ENCODE assay signal across 10 mouse cellular contexts in the genomic region with DNA sequence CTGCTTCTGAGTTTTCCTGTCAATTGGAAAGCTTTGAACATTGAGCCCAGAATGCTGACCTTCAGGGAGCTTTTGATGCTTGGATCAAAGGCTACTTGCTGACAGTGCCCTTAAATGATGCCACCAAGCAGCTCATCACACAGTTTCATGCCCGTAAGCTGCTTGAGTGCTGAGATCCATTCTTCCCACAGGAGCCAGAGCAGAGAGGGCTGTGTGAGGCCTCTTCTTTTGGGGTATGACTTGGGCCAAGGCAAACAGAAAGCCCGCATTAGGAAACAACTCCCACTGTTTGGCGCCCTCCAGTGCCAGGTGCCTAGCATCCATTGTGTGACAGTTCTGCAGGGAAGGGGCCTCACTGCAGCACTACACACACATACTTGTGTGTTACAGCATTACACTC.
DNase-seq lines count a peak whose midpoint lies in the region; ATAC-seq and TF ChIP-seq lines count a peak whose summit lies in the region.
"Had no signal": no experiment of that assay in that cellular context is flagged by ENCODE, and none has a peak within 500 bp of the region (broad histone marks: within the 10 kb centered on the region; RNA-seq: fewer than 3 reads in every experiment).

No protein-coding gene starts in this region.

- ATAC-seq in intestine, postnatal 0 days, result no peak
- ATAC-seq in intestine, embryonic 15.5 days, result no peak
- ATAC-seq in monocyte, adult 5-6 weeks (replicated peaks; ENCODE audit: insufficient number of reproducible peaks, low FRiP score, low TSS enrichment, poor library complexity, severe bottlenecking), result no peak

- H3K9me3 ChIP-seq in intestine, postnatal 0 days (ENCODE audit: control insufficient read depth), result no peaks in the 10 kb centered on the region
- H3K9me3 ChIP-seq in intestine, embryonic 15.5 days, result no peaks in the 10 kb centered on the region
- H3K9me3 ChIP-seq in ES-Bruce4 (replicated peaks; ENCODE audit: control insufficient read depth, insufficient read depth, low read length, poor library complexity, severe bottlenecking), result no peaks in the 10 kb centered on the region
- H3K9me3 ChIP-seq: heart, embryonic 15.5 days; lung, embryonic 15.5 days had no signal

- peaks cover 4% of the 10 kb centered on the region; the same call in 1 of the 2 replicates for H3K36me3 ChIP-seq in intestine, postnatal 0 days (ENCODE audit: control insufficient read depth, insufficient read depth)
- no peaks in the 10 kb centered on the region for H3K36me3 ChIP-seq in intestine, embryonic 15.5 days
- no peaks in the 10 kb centered on the region for H3K36me3 ChIP-seq in ES-Bruce4 (ENCODE audit: control insufficient read depth, insufficient read depth, low read length, poor library complexity, severe bottlenecking)
- H3K36me3 ChIP-seq: heart, embryonic 15.5 days; lung, embryonic 15.5 days had no signal

- peak; percentile 58 for TF ChIP-seq CTCF in intestine, postnatal 0 days (IDR thresholded peaks at IDR 0.05; ENCODE audit: low read depth)
- TF ChIP-seq CTCF in ES-Bruce4 (IDR thresholded peaks at IDR 0.05; ENCODE audit: low read depth, low read length), result peak; percentile 55

- TF ChIP-seq POLR2A in ES-Bruce4 (IDR thresholded peaks at IDR 0.05; ENCODE audit: insufficient read depth, low read length), result no peak

- TF ChIP-seq EP300 in ES-Bruce4 (IDR thresholded peaks at IDR 0.05; ENCODE audit: insufficient read depth, low read depth, low read length), result no peak

- DNase-seq in adrenal gland, postnatal 36 days, result peak; percentile 50 to 66
- DNase-seq in lung, postnatal 10 days, result peak; percentile 20
- no peak for DNase-seq in kidney, postnatal 14 days
- DNase-seq in T-cell, adult 2 months (ENCODE audit: low spot score), result no peak

- H3K9ac ChIP-seq in intestine, postnatal 0 days (ENCODE audit: low read depth, low read length), result no peak overlapping the region
- no peak overlapping the region for H3K9ac ChIP-seq in intestine, embryonic 15.5 days
- no peak overlapping the region for H3K9ac ChIP-seq in ES-Bruce4 (ENCODE audit: low read depth, poor library complexity, severe bottlenecking)
- H3K9ac ChIP-seq: heart, embryonic 15.5 days; lung, embryonic 15.5 days had no signal

- no peaks in the 10 kb centered on the region for H3K27me3 ChIP-seq in intestine, postnatal 0 days (replicated peaks; ENCODE audit: control insufficient read depth, insufficient read depth, low read length)
- H3K27me3 ChIP-seq in intestine, embryonic 15.5 days (replicated peaks), result no peaks in the 10 kb centered on the region
- no peaks in the 10 kb centered on the region for H3K27me3 ChIP-seq in ES-Bruce4 (ENCODE audit: control insufficient read depth, insufficient read depth, low read length, poor library complexity, severe bottlenecking)
- H3K27me3 ChIP-seq: heart, embryonic 15.5 days; lung, embryonic 15.5 days had no signal

- H3K4me3 ChIP-seq in intestine, postnatal 0 days (ENCODE audit: low read depth, low read length), result no peak overlapping the region
- H3K4me3 ChIP-seq in intestine, embryonic 15.5 days (replicated peaks), result no peak overlapping the region
- H3K4me3 ChIP-seq in ES-Bruce4 (ENCODE audit: low read depth, low read length), result no peak overlapping the region
- H3K4me3 ChIP-seq: heart, embryonic 15.5 days; lung, embryonic 15.5 days had no signal

- H3K4me1 ChIP-seq in intestine, postnatal 0 days (replicated peaks; ENCODE audit: control insufficient read depth, insufficient read depth, low read length), result no peaks in the 10 kb centered on the region
- peaks cover 7% of the 10 kb centered on the region; the same call in 1 of the 2 replicates for H3K4me1 ChIP-seq in intestine, embryonic 15.5 days (replicated peaks)
- H3K4me1 ChIP-seq in ES-Bruce4 (ENCODE audit: control insufficient read depth, insufficient read depth, low read length), result no peaks in the 10 kb centered on the region

- WGBS in intestine, postnatal 0 days, result 54% methylated on average over 3 of the region's 3 CpGs
- 66% methylated on average over 3 of the region's 3 CpGs for WGBS in intestine, embryonic 15.5 days

- no peak overlapping the region for H3K27ac ChIP-seq in intestine, postnatal 0 days (ENCODE audit: low read depth, low read length)
- no peak overlapping the region for H3K27ac ChIP-seq in intestine, embryonic 15.5 days
- no peak overlapping the region for H3K27ac ChIP-seq in ES-Bruce4 (ENCODE audit: insufficient read depth, low read length)
- H3K27ac ChIP-seq: lung, embryonic 15.5 days had no signal

- H3K4me2 ChIP-seq in intestine, postnatal 0 days (replicated peaks; ENCODE audit: low read depth), result no peak overlapping the region
- H3K4me2 ChIP-seq in intestine, embryonic 15.5 days (replicated peaks), result no peak overlapping the region
- H3K4me2 ChIP-seq: heart, embryonic 15.5 days; lung, embryonic 15.5 days had no signal

Comparison
In these comparisons a context has a peak if more than half of its experiments do, and no peak if none do; other contexts are left out.
1. DNase-seq: peak in adrenal gland, postnatal 36 days (2 of 2) and lung, postnatal 10 days (single experiment); none in kidney, postnatal 14 days (single experiment) and T-cell, adult 2 months (single experiment).